Mouse (Mus musculus) CH12.LX (cell line): ENCODE results near the gene Tor3a.

Experiments
- CHD2 ChIP-seq: IDR thresholded peaks from 2 replicates; pipeline ENCODE4 v1.6.1; 2011; ENCODE audit warnings: low read length, improper control_type of control experiment
- CTCF ChIP-seq, 2 experiments: IDR thresholded peaks in 1 of 2; conservative IDR thresholded peaks in 1 of 2; 2 replicates each; pipeline ENCODE4 v1.5.1; 2011 to 2012; ENCODE audit warnings: low read depth in 2 of 2, low read length in 2 of 2, improper control_type of control experiment in 1 of 2, inconsistent platforms in 1 of 2, mild to moderate bottlenecking in 1 of 2, moderate library complexity in 1 of 2
- ELF1 ChIP-seq: IDR thresholded peaks from 2 replicates; pipeline ENCODE4 v1.6.1; 2014; ENCODE audit warnings: low read depth, mild to moderate bottlenecking, inconsistent platforms, low read length, improper control_type of control experiment
- ETS1 ChIP-seq: conservative IDR thresholded peaks from 2 replicates; pipeline ENCODE4 v1.6.1; 2012; ENCODE audit warnings: low read depth, mild to moderate bottlenecking, inconsistent platforms, low read length, improper control_type of control experiment, moderate library complexity
- GABPA ChIP-seq: IDR thresholded peaks from 2 replicates; pipeline ENCODE4 v1.6.1; 2012; ENCODE audit warnings: low read depth, low read length, improper control_type of control experiment, inconsistent platforms; ENCODE audit not compliant: insufficient replicate concordance
- MAFK ChIP-seq: IDR thresholded peaks from 2 replicates; pipeline ENCODE4 v1.6.1; 2011; ENCODE audit warnings: low read length, improper control_type of control experiment; ENCODE audit not compliant: insufficient replicate concordance
- MYC ChIP-seq: IDR thresholded peaks from 2 replicates; pipeline ENCODE4 v1.6.1; 2011; ENCODE audit warnings: low read depth, mild to moderate bottlenecking, improper control_type of control experiment, low read length
- POLR2AphosphoS2 ChIP-seq: IDR thresholded peaks from 2 replicates; pipeline ENCODE4 v1.6.1; 2011; ENCODE audit warnings: low read depth, low read length, improper control_type of control experiment
- RAD21 ChIP-seq: IDR thresholded peaks from 2 replicates; pipeline ENCODE4 v1.6.1; 2011; ENCODE audit warnings: low read depth, mild to moderate bottlenecking, low read length, improper control_type of control experiment, moderate library complexity
- USF1 ChIP-seq: IDR thresholded peaks from 2 replicates; pipeline ENCODE4 v1.6.1; 2014; ENCODE audit warnings: low read depth, mild to moderate bottlenecking, inconsistent platforms, low read length, improper control_type of control experiment

DNA sequence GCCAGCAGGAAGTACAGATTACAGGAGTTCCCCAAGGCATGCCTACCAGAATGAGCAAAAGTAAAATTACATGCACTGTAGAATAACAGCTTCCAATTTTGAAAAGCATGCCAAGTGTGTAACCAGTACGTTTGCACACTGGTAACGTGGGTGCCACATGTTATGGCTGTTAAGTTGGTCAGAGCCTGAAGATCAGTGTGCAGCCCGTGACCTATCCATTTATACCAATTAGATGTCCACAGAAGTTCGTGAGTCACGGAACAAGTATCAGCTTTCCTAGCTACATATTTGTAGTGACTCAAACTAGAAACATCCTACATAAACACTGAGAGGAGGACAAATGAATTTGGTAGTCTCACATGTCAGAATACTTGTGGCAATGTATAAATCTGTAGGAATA lies 34.7 kb downstream of the Tor3a start:
- TF ChIP-seq CTCF (conservative IDR thresholded peaks at IDR 0.05 in 1 of 2, IDR thresholded peaks at IDR 0.05 in 1 of 2; ENCODE audit: low read depth in 2 of 2, low read length in 2 of 2) (no peak), ELF1 (no peak), ETS1 (no peak), RAD21 (no peak), GABPA (no peak), MAFK (no peak), POLR2AphosphoS2 (no peak), MYC (no peak), CHD2 (no peak), USF1 (no peak)
